Mouse (Mus musculus) frontal cortex, postnatal 36 days (tissue): Measurements from ENCODE around the gene Ezh2.

Experiments used
- DNase-seq, 2 experiments: peaks; one replicate each; pipeline ENCODE4 v3.0.0; 2022; ENCODE audit warnings: low spot score in 2 of 2

The Ezh2 gene

DNA sequence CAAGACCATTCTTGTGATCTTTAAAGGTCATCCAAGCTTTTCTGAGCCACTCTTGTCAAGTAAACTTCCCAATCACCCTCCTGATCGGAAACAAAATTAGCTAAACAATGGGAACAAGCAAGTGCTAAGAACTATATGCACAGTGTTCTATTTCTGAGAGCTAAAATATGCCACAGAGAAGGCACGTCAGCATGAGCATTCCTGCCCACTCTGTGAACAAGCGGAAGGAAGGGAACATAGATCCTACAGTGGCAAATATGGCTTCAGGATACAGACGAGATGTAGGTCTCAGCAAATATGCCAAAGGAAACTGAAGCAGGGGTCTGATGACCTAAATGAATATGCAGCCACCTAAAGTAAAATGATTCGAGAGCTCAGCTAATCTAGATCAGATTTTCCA is 59.8 kb downstream of the Ezh2 start:
- no peak for DNase-seq

DNA sequence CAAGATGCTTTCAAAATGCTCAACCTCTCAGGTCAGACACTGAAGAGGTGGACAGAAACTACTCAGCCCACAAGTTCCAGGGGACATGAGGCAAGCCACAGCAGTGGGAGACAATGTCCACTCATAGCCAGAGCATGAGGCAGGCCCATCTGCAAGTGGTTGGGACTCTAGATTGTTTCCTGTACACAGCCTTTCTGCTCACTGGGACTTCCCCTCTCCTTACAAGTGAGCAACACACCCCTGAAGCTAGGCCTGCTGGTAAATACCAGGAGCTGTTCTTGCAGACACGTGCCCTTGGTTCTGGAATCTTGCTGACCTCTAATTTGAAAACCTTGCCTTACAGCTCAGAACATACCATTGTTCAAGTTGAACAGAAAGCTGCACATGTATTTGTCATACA is 62.6 kb downstream of the Ezh2 start:
- no peak for DNase-seq

DNA sequence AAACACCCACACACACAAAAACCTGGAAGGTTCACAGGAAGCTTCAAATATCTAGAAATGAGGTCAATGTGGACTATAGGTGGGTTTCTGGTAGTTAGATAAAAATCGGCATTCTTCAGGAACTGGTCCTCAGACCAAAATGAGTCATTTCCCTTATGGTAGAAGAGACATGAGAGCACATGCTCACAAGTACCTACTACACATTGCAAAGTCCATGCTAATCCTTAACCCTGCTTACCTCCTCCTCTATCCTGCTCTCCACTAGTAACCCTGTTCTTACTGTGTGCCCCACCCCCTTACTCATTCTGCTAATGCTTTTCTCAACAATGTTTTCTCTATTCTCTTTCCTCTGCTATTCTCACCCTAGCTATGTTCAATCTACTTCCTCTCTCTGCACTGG is 67.5 kb downstream of the Ezh2 start:
- DNase-seq = no peak

DNA sequence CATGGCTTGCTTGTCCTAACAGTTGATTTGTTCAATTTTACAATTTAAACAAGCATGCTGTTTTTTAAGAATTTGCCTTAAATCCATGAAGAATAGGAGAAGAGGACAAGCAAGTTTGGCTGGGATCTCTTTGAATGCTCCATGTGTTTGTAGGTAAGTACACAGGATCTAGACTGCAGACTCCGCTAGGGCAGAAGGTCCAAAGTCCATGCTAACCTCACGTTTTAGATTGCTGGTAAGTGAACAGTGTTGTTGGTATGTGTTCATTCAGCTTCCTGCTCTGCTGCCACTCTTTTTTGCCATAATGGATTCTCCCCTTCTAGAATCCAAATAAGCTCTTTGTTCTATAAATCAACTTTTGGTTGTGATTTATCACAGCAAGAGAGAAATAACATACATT is 68.0 kb downstream of the Ezh2 start:
- no peak for DNase-seq

DNA sequence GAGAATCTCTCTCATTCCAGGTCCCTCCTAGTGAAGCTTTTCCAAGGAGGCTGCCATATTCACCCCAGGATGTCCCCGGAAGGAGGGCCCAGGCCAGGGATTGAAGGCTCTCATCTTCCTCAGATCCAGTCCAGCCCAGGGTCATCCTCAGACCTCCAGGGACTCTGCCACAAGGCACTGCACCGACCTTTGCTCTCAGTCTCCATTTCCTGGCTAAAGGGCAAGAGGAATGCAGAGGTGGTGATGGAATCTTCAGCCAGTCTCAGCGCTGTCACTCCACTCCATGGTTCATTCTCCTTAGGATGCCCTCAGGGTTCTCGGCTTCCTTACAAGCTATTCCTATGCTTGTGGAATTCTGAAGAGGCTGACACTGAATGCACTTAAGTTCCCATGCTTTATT is 68.7 kb downstream of the Ezh2 start:
- no peak for DNase-seq

DNA sequence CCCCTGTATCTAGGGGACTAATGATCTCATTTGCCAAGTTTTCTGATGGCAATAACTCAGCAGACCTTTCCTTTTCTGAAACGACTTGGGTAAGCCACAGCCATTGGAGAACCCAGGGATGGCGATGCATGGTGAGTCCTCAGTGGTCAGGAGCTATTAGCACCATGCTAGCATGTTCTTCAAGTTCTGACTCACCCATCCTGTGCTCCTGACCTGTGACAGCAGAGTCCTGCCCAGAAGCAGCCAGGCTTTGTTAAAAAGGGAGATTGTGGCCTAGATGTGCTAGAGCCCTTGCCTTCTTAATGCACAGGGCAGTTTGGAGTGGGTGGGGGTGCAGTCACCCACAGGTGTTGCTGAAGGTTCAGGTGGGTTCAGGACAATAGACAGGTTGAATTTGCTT is 70.1 kb downstream of the Ezh2 start:
- no peak for DNase-seq

DNA sequence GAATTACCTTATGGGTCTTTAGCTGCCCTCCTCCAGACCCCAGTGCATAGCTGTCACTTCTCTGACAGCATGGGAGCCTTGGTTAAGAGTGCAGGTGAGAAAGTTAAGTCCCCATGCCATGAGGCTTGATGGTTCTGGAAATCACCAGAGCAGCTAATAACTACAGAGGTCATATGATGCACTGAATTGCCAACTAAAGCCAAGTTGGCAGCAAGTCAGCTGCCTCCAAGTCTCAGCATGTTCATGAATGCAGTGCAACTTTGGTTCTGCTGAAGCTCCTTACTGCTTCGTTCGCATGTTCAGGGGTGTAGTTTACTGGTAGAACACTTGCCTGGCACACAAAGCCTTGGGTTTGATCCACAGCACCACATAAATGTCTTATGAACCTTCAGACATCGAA is 72.7 kb downstream of the Ezh2 start:
- DNase-seq = no peak

DNA sequence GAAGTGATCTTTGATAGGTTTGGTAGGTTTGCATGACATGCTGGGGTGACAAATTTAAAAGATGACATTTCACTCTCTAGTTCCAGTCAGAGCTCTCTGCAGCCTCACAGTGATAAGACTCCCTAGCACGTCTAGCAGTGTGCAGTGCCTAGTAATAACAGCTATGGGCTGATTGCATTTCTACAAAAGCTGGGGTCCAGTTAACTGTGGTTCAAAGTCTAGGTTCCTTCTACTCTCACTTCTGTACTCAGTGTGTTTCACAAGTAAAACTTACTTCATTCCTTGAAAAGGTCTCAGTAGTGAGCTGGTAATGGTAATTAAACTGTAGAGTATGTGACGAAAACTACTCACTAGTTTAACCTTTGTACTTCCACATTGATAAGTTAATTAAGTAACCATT is 75.1 kb downstream of the Ezh2 start:
- no peak for DNase-seq

DNA sequence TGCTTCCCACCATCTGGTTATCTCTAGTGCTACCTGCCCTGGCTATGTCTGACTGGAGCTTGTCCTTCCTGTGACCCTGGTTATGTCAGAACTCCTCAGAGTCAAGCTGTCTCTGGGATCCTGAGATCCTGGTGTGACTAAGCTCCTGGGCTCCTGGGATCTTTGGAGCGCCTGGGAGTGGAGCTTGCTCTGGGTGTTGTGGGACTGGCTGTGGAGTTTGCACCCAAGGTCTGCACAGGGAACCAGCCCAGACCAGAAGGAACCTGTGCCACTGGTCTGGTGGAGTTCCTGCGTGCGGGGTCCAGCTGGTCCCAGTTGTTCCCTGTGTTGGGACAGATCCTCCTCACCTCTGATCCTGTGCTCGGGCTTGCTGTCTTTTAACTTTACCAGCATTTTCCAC is 100.6 kb downstream of the Ezh2 start:
- no peak for DNase-seq

DNA sequence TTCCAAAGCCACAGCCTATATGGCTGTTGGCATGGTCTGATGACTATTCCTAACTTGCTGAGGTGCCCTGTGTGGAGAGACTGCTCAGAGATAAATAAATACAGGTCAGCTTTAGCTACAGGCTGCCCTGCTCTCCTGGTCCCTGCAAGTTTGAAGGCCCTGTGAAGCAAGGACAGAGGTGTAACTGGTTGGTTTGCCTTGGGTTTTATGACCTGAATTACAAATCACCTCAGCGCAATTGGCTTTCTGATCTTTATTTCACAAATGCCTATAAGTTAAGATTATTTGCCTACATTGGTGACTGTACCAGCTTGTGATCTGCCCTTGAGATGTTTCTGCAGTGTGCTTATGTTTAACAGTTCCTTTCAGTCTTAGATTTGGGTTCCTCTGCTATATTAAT is 113.1 kb downstream of the Ezh2 start:
- DNase-seq = no peak
